Comparison of ENCODE assay signal across 22 mouse cellular contexts in genomic region chr6:5168158-5168557, GRCm38 (mm10). TPM values are rescaled to one million over a fixed set of nuclear protein-coding genes. Genes with fewer than 3 reads are reported as not detected.
A peak's percentile ranks its signal among the peaks of the same experiment; 100 is the strongest.
DNase-seq lines count a peak whose midpoint lies in the region; ATAC-seq and TF ChIP-seq lines count a peak whose summit lies in the region.
"Had no signal": no experiment of that assay in that cellular context is flagged by ENCODE, and none has a peak within 500 bp of the region (broad histone marks: within the 10 kb centered on the region; RNA-seq: fewer than 3 reads in every experiment).

No protein-coding gene starts in this region.

- H3K9ac ChIP-seq in forebrain, embryonic 11.5 days (ENCODE audit: low read length): no peak overlapping the region
- no peak overlapping the region for H3K9ac ChIP-seq in forebrain, postnatal 0 days
- no peak overlapping the region for H3K9ac ChIP-seq in hindbrain, embryonic 11.5 days (ENCODE audit: low read depth, low read length)
- no peak overlapping the region for H3K9ac ChIP-seq in midbrain, embryonic 16.5 days (ENCODE audit: low read depth, low read length)
- H3K9ac ChIP-seq in midbrain, embryonic 11.5 days (ENCODE audit: low read length): no peak overlapping the region
- H3K9ac ChIP-seq: heart, embryonic 15.5 days; hindbrain, embryonic 15.5 days had no signal

- 0 out of 2 replicates have a peak, but pooled peaks have one; percentile 39 for ATAC-seq in forebrain, embryonic 11.5 days (replicated peaks; ENCODE audit: low FRiP score)
- no peak for ATAC-seq in forebrain, postnatal 0 days
- ATAC-seq in hindbrain, embryonic 11.5 days (ENCODE audit: low FRiP score): no peak
- peak; percentile 43; the same call in 1 of the 2 replicates for ATAC-seq in midbrain, embryonic 16.5 days
- no peak for ATAC-seq in midbrain, embryonic 11.5 days (ENCODE audit: low FRiP score)
- ATAC-seq: CD4-positive, CD25-positive, alpha-beta regulatory T cell, adult 4 months; intestine, embryonic 16.5 days had no signal

- H3K9me3 ChIP-seq in forebrain, embryonic 11.5 days (ENCODE audit: control insufficient read depth, low read length): no peaks in the 10 kb centered on the region
- H3K9me3 ChIP-seq in forebrain, postnatal 0 days (ENCODE audit: low read length): no peaks in the 10 kb centered on the region
- H3K9me3 ChIP-seq in hindbrain, embryonic 10.5 days: no peaks in the 10 kb centered on the region
- H3K9me3 ChIP-seq in hindbrain, embryonic 11.5 days (ENCODE audit: control insufficient read depth, low read length): no peaks in the 10 kb centered on the region
- H3K9me3 ChIP-seq in midbrain, embryonic 16.5 days (replicated peaks; ENCODE audit: control insufficient read depth, low read length, poor library complexity, severe bottlenecking): no peaks in the 10 kb centered on the region
- H3K9me3 ChIP-seq in midbrain, embryonic 11.5 days (ENCODE audit: control insufficient read depth, low read length): no peaks in the 10 kb centered on the region
- H3K9me3 ChIP-seq: embryonic facial prominence, embryonic 10.5 days; G1E; heart, embryonic 15.5 days; hindbrain, embryonic 15.5 days had no signal

- no peak for DNase-seq in forebrain, embryonic 11.5 days (ENCODE audit: low spot score)
- DNase-seq in forebrain, postnatal 0 days: no peak
- DNase-seq in hindbrain, embryonic 10.5 days (ENCODE audit: low spot score): no peak
- no peak for DNase-seq in hindbrain, embryonic 11.5 days (ENCODE audit: low spot score)
- DNase-seq in midbrain, embryonic 11.5 days (ENCODE audit: low spot score, missing footprints): no peak
- DNase-seq in spleen, adult 18-20 months: no peak
- no peak for DNase-seq in right cerebral cortex, postnatal 14 days
- DNase-seq: adrenal gland, postnatal 10 days; B cell, adult 2 months; cerebellum, adult 18-20 months; cerebellum, postnatal 10 days; gastrocnemius, postnatal 36 days; heart, adult 18-20 months; heart, postnatal 14 days had no signal

- 0 out of 2 replicates have a peak, but pooled peaks cover 5% of the 10 kb centered on the region for H3K4me1 ChIP-seq in forebrain, embryonic 11.5 days (replicated peaks; ENCODE audit: control insufficient read depth, insufficient read depth, low read length)
- no peaks in the 10 kb centered on the region for H3K4me1 ChIP-seq in forebrain, postnatal 0 days (ENCODE audit: insufficient read depth)
- H3K4me1 ChIP-seq in hindbrain, embryonic 10.5 days (replicated peaks): peaks cover 22% of the 10 kb centered on the region
- no peaks in the 10 kb centered on the region for H3K4me1 ChIP-seq in hindbrain, embryonic 11.5 days (replicated peaks; ENCODE audit: control insufficient read depth, insufficient read depth, low read length)
- no peaks in the 10 kb centered on the region for H3K4me1 ChIP-seq in midbrain, embryonic 16.5 days (ENCODE audit: control insufficient read depth, insufficient read depth, low read length)
- peaks cover 6% of the 10 kb centered on the region; the same call in 1 of the 2 replicates for H3K4me1 ChIP-seq in midbrain, embryonic 11.5 days (ENCODE audit: control insufficient read depth, insufficient read depth, low read length)

- H3K27me3 ChIP-seq in forebrain, embryonic 11.5 days (ENCODE audit: control insufficient read depth, insufficient read depth, low read length): no peaks in the 10 kb centered on the region
- no peaks in the 10 kb centered on the region for H3K27me3 ChIP-seq in forebrain, postnatal 0 days (ENCODE audit: insufficient read depth, low read length)
- H3K27me3 ChIP-seq in hindbrain, embryonic 10.5 days (ENCODE audit: insufficient read depth, poor library complexity, severe bottlenecking): no peaks in the 10 kb centered on the region
- H3K27me3 ChIP-seq in hindbrain, embryonic 11.5 days (ENCODE audit: control insufficient read depth, insufficient read depth, low read length): no peaks in the 10 kb centered on the region
- H3K27me3 ChIP-seq in midbrain, embryonic 16.5 days (ENCODE audit: control insufficient read depth, insufficient read depth, low read depth, low read length): no peaks in the 10 kb centered on the region
- H3K27me3 ChIP-seq in midbrain, embryonic 11.5 days (ENCODE audit: control insufficient read depth, insufficient read depth, low read length): no peaks in the 10 kb centered on the region
- H3K27me3 ChIP-seq: heart, embryonic 15.5 days; hindbrain, embryonic 15.5 days had no signal

- H3K36me3 ChIP-seq in forebrain, embryonic 11.5 days (ENCODE audit: control insufficient read depth, insufficient read depth, low read length): no peaks in the 10 kb centered on the region
- no peaks in the 10 kb centered on the region for H3K36me3 ChIP-seq in forebrain, postnatal 0 days (ENCODE audit: insufficient read depth)
- no peaks in the 10 kb centered on the region; the same call in 1 of the 2 replicates for H3K36me3 ChIP-seq in hindbrain, embryonic 10.5 days
- H3K36me3 ChIP-seq in hindbrain, embryonic 11.5 days (ENCODE audit: control insufficient read depth, insufficient read depth, low read length): no peaks in the 10 kb centered on the region
- no peaks in the 10 kb centered on the region for H3K36me3 ChIP-seq in midbrain, embryonic 16.5 days (ENCODE audit: control insufficient read depth, insufficient read depth, low read length)
- H3K36me3 ChIP-seq in midbrain, embryonic 11.5 days (ENCODE audit: control insufficient read depth, insufficient read depth, low read length): no peaks in the 10 kb centered on the region
- H3K36me3 ChIP-seq: embryonic facial prominence, embryonic 10.5 days; G1E; heart, embryonic 15.5 days; hindbrain, embryonic 15.5 days had no signal

- 79% methylated on average over 9 of the region's 9 CpGs for WGBS in forebrain, embryonic 11.5 days
- 40% methylated on average over 9 of the region's 9 CpGs for WGBS in forebrain, postnatal 0 days
- 87% methylated on average over 9 of the region's 9 CpGs for WGBS in hindbrain, embryonic 10.5 days
- 90% methylated on average over 9 of the region's 9 CpGs for WGBS in hindbrain, embryonic 11.5 days
- WGBS in midbrain, embryonic 16.5 days: 68% methylated on average over 9 of the region's 9 CpGs
- WGBS in midbrain, embryonic 11.5 days: 85% methylated on average over 9 of the region's 9 CpGs

- H3K4me3 ChIP-seq in forebrain, embryonic 11.5 days (ENCODE audit: low read depth, low read length): no peak overlapping the region
- no peak overlapping the region for H3K4me3 ChIP-seq in forebrain, postnatal 0 days (ENCODE audit: low read depth, low read length)
- no peak overlapping the region for H3K4me3 ChIP-seq in hindbrain, embryonic 10.5 days
- H3K4me3 ChIP-seq in hindbrain, embryonic 11.5 days (ENCODE audit: low read depth, low read length): no peak overlapping the region
- H3K4me3 ChIP-seq in midbrain, embryonic 16.5 days (ENCODE audit: low read depth, low read length): no peak overlapping the region
- H3K4me3 ChIP-seq in midbrain, embryonic 11.5 days (ENCODE audit: low read depth, low read length): no peak overlapping the region
- H3K4me3 ChIP-seq: embryonic facial prominence, embryonic 10.5 days; heart, embryonic 15.5 days; hindbrain, embryonic 15.5 days had no signal

- H3K27ac ChIP-seq in forebrain, embryonic 11.5 days (ENCODE audit: low read depth, low read length): no peak overlapping the region
- no peak overlapping the region for H3K27ac ChIP-seq in forebrain, postnatal 0 days (ENCODE audit: low read depth, low read length)
- H3K27ac ChIP-seq in hindbrain, embryonic 10.5 days: 0 out of 2 replicates have a peak overlapping the region, but pooled peaks have one; percentile 20
- H3K27ac ChIP-seq in hindbrain, embryonic 11.5 days (ENCODE audit: low read depth, low read length): no peak overlapping the region
- no peak overlapping the region for H3K27ac ChIP-seq in midbrain, embryonic 16.5 days (ENCODE audit: low read length)
- no peak overlapping the region for H3K27ac ChIP-seq in midbrain, embryonic 11.5 days (ENCODE audit: low read depth, low read length)
- H3K27ac ChIP-seq: hindbrain, embryonic 15.5 days had no signal

- H3K4me2 ChIP-seq in forebrain, embryonic 11.5 days (ENCODE audit: low read depth, low read length, severe bottlenecking): no peak overlapping the region
- no peak overlapping the region for H3K4me2 ChIP-seq in forebrain, postnatal 0 days (ENCODE audit: low read depth)
- H3K4me2 ChIP-seq in hindbrain, embryonic 11.5 days (replicated peaks; ENCODE audit: low read depth, low read length): no peak overlapping the region
- H3K4me2 ChIP-seq in midbrain, embryonic 16.5 days (ENCODE audit: low read length): no peak overlapping the region
- H3K4me2 ChIP-seq in midbrain, embryonic 11.5 days: no peak overlapping the region

- TF ChIP-seq CTCF in forebrain, postnatal 0 days (IDR thresholded peaks at IDR 0.05; ENCODE audit: low read depth): no peak

RNA-seq across cellular contexts. Expression of gene Pon1, which starts 25.6 kb away (rescaled TPM):
- polyA plus RNA-seq in forebrain, embryonic 11.5 days (2014; fragmentation: Nextera tagmentation; extraction: Ambion mirVana): 0.21 TPM in 1 of 2 replicates, not detected in the other
- total RNA-seq in forebrain, postnatal 0 days (2014; rRNA removed): 0.14 TPM in 1 of 2 replicates, not detected in the other
- 0.87 and 0.88 TPM in 2 replicates for polyA plus RNA-seq in forebrain, postnatal 0 days (2015; fragmentation: Nextera tagmentation; extraction: Ambion mirVana)
- polyA plus RNA-seq in hindbrain, embryonic 10.5 days (2016; fragmentation: Nextera tagmentation; extraction: Ambion mirVana): not detected in 2 replicates
- polyA plus RNA-seq in hindbrain, embryonic 11.5 days (2014; fragmentation: Nextera tagmentation; extraction: Ambion mirVana): 0.22 TPM in 1 of 2 replicates, not detected in the other
- 0.14 and 0.22 TPM in 2 replicates for polyA plus RNA-seq in midbrain, embryonic 16.5 days (2015; fragmentation: Nextera tagmentation; extraction: Ambion mirVana)
- polyA plus RNA-seq in midbrain, embryonic 11.5 days (2014; fragmentation: Nextera tagmentation; extraction: Ambion mirVana): 0.08 and 0.18 TPM in 2 replicates
- total RNA-seq: hematopoietic stem cell, adult 5-6 weeks had no signal
- polyA plus RNA-seq: CD4-positive, CD25-positive, alpha-beta regulatory T cell, adult 4 months; embryonic facial prominence, embryonic 10.5 days; G1E; heart, embryonic 15.5 days; intestine, embryonic 16.5 days had no signal

Comparison
In these comparisons a context has a peak if more than half of its experiments do, and no peak if none do; other contexts are left out.
1. ATAC-seq: peak in forebrain, embryonic 11.5 days (single experiment) and midbrain, embryonic 16.5 days (single experiment); none in forebrain, postnatal 0 days (single experiment), hindbrain, embryonic 11.5 days (single experiment) and midbrain, embryonic 11.5 days (single experiment).